Mouse (Mus musculus) embryonic facial prominence, embryonic 13.5 days (tissue): ENCODE measurements around the gene Vps37b. TPM values are rescaled to one million over a fixed set of nuclear protein-coding genes. Genes with fewer than 3 reads are reported as not detected.

Source experiments
- ATAC-seq: fragments of 200-750 bp; cut with Nextera tagmentation; 2 replicates; pipeline ENCODE4 v1.8.0; 2017; ENCODE audit warnings: low read depth; ENCODE audit not compliant: insufficient number of reproducible peaks, insufficient read depth, low FRiP score, low TSS enrichment
- H3K27ac ChIP-seq: fragments of 300-500 bp; sonication (generic); 2 replicates; pipeline ENCODE4 v1.5.1; 2015; ENCODE audit warnings: moderate library complexity, mild to moderate bottlenecking, inconsistent platforms
- H3K27me3 ChIP-seq: fragments of 300-500 bp; sonication (generic); 2 replicates; pipeline ENCODE4 v1.6.1; 2015; ENCODE audit warnings: mild to moderate bottlenecking, inconsistent platforms
- H3K36me3 ChIP-seq: fragments of 300-500 bp; sonication (generic); 2 replicates; pipeline ENCODE4 v1.6.1; 2015; ENCODE audit warnings: mild to moderate bottlenecking, inconsistent platforms
- H3K4me1 ChIP-seq: fragments of 300-500 bp; sonication (generic); 2 replicates; pipeline ENCODE4 v1.6.1; 2015; ENCODE audit warnings: inconsistent platforms
- H3K4me2 ChIP-seq: fragments of 300-500 bp; sonication (generic); 2 replicates; pipeline ENCODE4 v1.6.1; 2015; ENCODE audit warnings: moderate library complexity, mild to moderate bottlenecking, inconsistent platforms
- H3K4me3 ChIP-seq: fragments of 300-500 bp; sonication (generic); 2 replicates; pipeline ENCODE4 v1.5.1; 2015; ENCODE audit warnings: mild to moderate bottlenecking, inconsistent platforms
- H3K9ac ChIP-seq: fragments of 300-500 bp; sonication (generic); 2 replicates; pipeline ENCODE4 v1.6.1; 2015; ENCODE audit warnings: mild to moderate bottlenecking, inconsistent platforms
- H3K9me3 ChIP-seq: fragments of 300-500 bp; sonication (generic); 2 replicates; pipeline ENCODE4 v1.6.1; 2016; ENCODE audit warnings: inconsistent platforms
- WGBS: fragments of 180-500 bp; shearing (Covaris S2); methylation state at CpG from one replicate; pipeline ENCODE4 v1.1.7; 2015; ENCODE audit warnings: mixed read lengths; 5-methylcytosine and 5-hydroxymethylcytosine counted together
- polyA plus RNA-seq: library from polyadenylated mRNA; unstranded; fragments of >200 nt; fragmentation: Nextera tagmentation; extraction: Ambion mirVana; gene quantifications from 2 replicates; pipeline ENCODE4 v1.2.1, GENCODE M21; 2015

Vps37b gene
- polyA plus RNA-seq, 1 experiment from 2014 or later: 39.0 TPM

GRCm38 (mm10) chr5:124043999-124044398, 11.9 kb upstream of the Vps37b start:
- no peaks in the 10 kb centered on the region for H3K27me3 ChIP-seq
- H3K4me2 ChIP-seq: no peak overlapping the region

GRCm38 (mm10) chr5:124043212-124043978, 11.3 kb upstream of the Vps37b start:
- Histone ChIP-seq H3K27ac (peak overlapping the region; percentile 75), H3K36me3 (no peaks in the 10 kb centered on the region), H3K9ac (peak overlapping the region; percentile 4; the same call in 1 of the 2 replicates), H3K4me3 (no peak overlapping the region), H3K4me2 (no peak overlapping the region), H3K9me3 (no peaks in the 10 kb centered on the region), H3K4me1 (peaks cover 8% of the 10 kb centered on the region), H3K27me3 (no peaks in the 10 kb centered on the region)
- WGBS: 34% methylated on average over 10 of the region's 10 CpGs
- ATAC-seq: no peak

More at GRCm38 (mm10) chr5:124043999-124044398, 11.9 kb upstream of the Vps37b start:
- Histone ChIP-seq H3K4me1 (peaks cover 8% of the 10 kb centered on the region), H3K9ac (0 out of 2 replicates have a peak overlapping the region, but pooled peaks have one; percentile 4), H3K27ac (peak overlapping the region; percentile 75), H3K9me3 (no peaks in the 10 kb centered on the region), H3K4me3 (no peak overlapping the region), H3K36me3 (no peaks in the 10 kb centered on the region)
- WGBS: 82% methylated on average over 5 of the region's 5 CpGs
- ATAC-seq: no peak

- no peaks in the 10 kb centered on the region for H3K36me3 ChIP-seq
- no peak overlapping the region for H3K4me2 ChIP-seq
- no peak overlapping the region for H3K4me3 ChIP-seq
- no peak overlapping the region for H3K27ac ChIP-seq
- H3K9me3 ChIP-seq: no peaks in the 10 kb centered on the region
- no peaks in the 10 kb centered on the region for H3K27me3 ChIP-seq
- peaks cover 8% of the 10 kb centered on the region for H3K4me1 ChIP-seq
- ATAC-seq: no peak
- WGBS: 71% methylated on average over 9 of the region's 9 CpGs
- no peak overlapping the region for H3K9ac ChIP-seq
Observed at GRCm38 (mm10) chr5:124041097-124041496, 9.0 kb upstream of the Vps37b start.

- Histone ChIP-seq H3K4me2 (no peak overlapping the region), H3K36me3 (no peaks in the 10 kb centered on the region), H3K4me1 (peaks cover 8% of the 10 kb centered on the region), H3K27ac (no peak overlapping the region), H3K4me3 (no peak overlapping the region), H3K9me3 (no peaks in the 10 kb centered on the region), H3K9ac (no peak overlapping the region), H3K27me3 (no peaks in the 10 kb centered on the region)
- ATAC-seq: no peak
- 89% methylated on average over 6 of the region's 6 CpGs for WGBS
Observed at GRCm38 (mm10) chr5:124039602-124040001, 7.5 kb upstream of the Vps37b start.

GRCm38 (mm10) chr5:124036836-124037235, 4.8 kb upstream of the Vps37b start:
- no peak overlapping the region for H3K4me3 ChIP-seq
- no peaks in the 10 kb centered on the region for H3K9me3 ChIP-seq
- no peaks in the 10 kb centered on the region for H3K4me1 ChIP-seq
- no peak overlapping the region for H3K27ac ChIP-seq
- no peak overlapping the region for H3K9ac ChIP-seq
- no peak for ATAC-seq
- 49% methylated on average over 5 of the region's 5 CpGs for WGBS
- no peaks in the 10 kb centered on the region for H3K36me3 ChIP-seq
- no peaks in the 10 kb centered on the region for H3K27me3 ChIP-seq
- H3K4me2 ChIP-seq: no peak overlapping the region

GRCm38 (mm10) chr5:124036341-124036740, 4.3 kb upstream of the Vps37b start:
- Histone ChIP-seq H3K4me3 (no peak overlapping the region), H3K4me1 (peaks cover under 1% of the 10 kb centered on the region; the same call in 1 of the 2 replicates), H3K9me3 (no peaks in the 10 kb centered on the region), H3K27me3 (no peaks in the 10 kb centered on the region), H3K9ac (no peak overlapping the region), H3K36me3 (no peaks in the 10 kb centered on the region), H3K27ac (no peak overlapping the region), H3K4me2 (no peak overlapping the region)
- WGBS: 31% methylated on average over 6 of the region's 6 CpGs
- no peak for ATAC-seq

GRCm38 (mm10) chr5:124035806-124036205, 3.7 kb upstream of the Vps37b start:
- ATAC-seq: no peak
- Histone ChIP-seq H3K27me3 (no peaks in the 10 kb centered on the region), H3K4me2 (no peak overlapping the region), H3K4me1 (peaks cover 6% of the 10 kb centered on the region; the same call in 1 of the 2 replicates), H3K27ac (no peak overlapping the region), H3K9me3 (no peaks in the 10 kb centered on the region), H3K4me3 (no peak overlapping the region), H3K36me3 (no peaks in the 10 kb centered on the region), H3K9ac (no peak overlapping the region)
- WGBS: 72% methylated on average over 8 of the region's 8 CpGs

GRCm38 (mm10) chr5:124035406-124035805, 3.3 kb upstream of the Vps37b start:
- no peak overlapping the region for H3K9ac ChIP-seq
- peaks cover 10% of the 10 kb centered on the region for H3K4me1 ChIP-seq
- no peaks in the 10 kb centered on the region for H3K9me3 ChIP-seq
- no peak overlapping the region for H3K4me2 ChIP-seq
- 83% methylated on average over 9 of the region's 9 CpGs for WGBS
- H3K27ac ChIP-seq: no peak overlapping the region
- H3K4me3 ChIP-seq: no peak overlapping the region
- no peaks in the 10 kb centered on the region for H3K27me3 ChIP-seq
- H3K36me3 ChIP-seq: no peaks in the 10 kb centered on the region
- ATAC-seq: no peak

- Histone ChIP-seq H3K4me3 (no peak overlapping the region), H3K4me1 (peaks cover 19% of the 10 kb centered on the region), H3K36me3 (no peaks in the 10 kb centered on the region), H3K9me3 (no peaks in the 10 kb centered on the region), H3K9ac (no peak overlapping the region), H3K27me3 (no peaks in the 10 kb centered on the region), H3K4me2 (no peak overlapping the region), H3K27ac (no peak overlapping the region)
- ATAC-seq: no peak
- WGBS: 63% methylated on average over 11 of the region's 11 CpGs
Observed at GRCm38 (mm10) chr5:124034471-124034870, 2.4 kb upstream of the Vps37b start.

- no peak for ATAC-seq
- under 1% methylated on average over 25 of the region's 26 CpGs for WGBS
Observed at GRCm38 (mm10) chr5:124031068-124031955, 758 bp downstream of the Vps37b start.

GRCm38 (mm10) chr5:124030386-124031067, 1.5 kb downstream of the Vps37b start:
- peak overlapping the region; percentile 88 for H3K4me2 ChIP-seq
- WGBS: 34% methylated on average over 12 of the region's 12 CpGs
- H3K36me3 ChIP-seq: peaks cover 10% of the 10 kb centered on the region; the same call in 1 of the 2 replicates
- H3K27ac ChIP-seq: peak overlapping the region; percentile 93
- no peaks in the 10 kb centered on the region for H3K9me3 ChIP-seq
- H3K9ac ChIP-seq: peak overlapping the region; percentile 96
- no peaks in the 10 kb centered on the region for H3K27me3 ChIP-seq
- peaks cover 45% of the 10 kb centered on the region for H3K4me1 ChIP-seq
- no peak for ATAC-seq
- H3K4me3 ChIP-seq: peak overlapping the region; percentile 87

More at GRCm38 (mm10) chr5:124031068-124031955, 758 bp downstream of the Vps37b start:
- Histone ChIP-seq H3K4me3 (peak overlapping the region; percentile 87), H3K4me2 (peak overlapping the region; percentile 88), H3K9me3 (no peaks in the 10 kb centered on the region), H3K27ac (peak overlapping the region; percentile 93), H3K36me3 (peaks cover 6% of the 10 kb centered on the region; the same call in 1 of the 2 replicates), H3K27me3 (no peaks in the 10 kb centered on the region), H3K4me1 (peaks cover 37% of the 10 kb centered on the region), H3K9ac (peak overlapping the region; percentile 96)
